Mouse (Mus musculus) liver, embryonic 12.5 days (tissue): Measurements from ENCODE around the gene Prpf40b. TPM values are rescaled to one million over a fixed set of nuclear protein-coding genes. Genes with fewer than 3 reads are reported as not detected.

Experiments used
- ATAC-seq: fragments of 200-750 bp; cut with Nextera tagmentation; 2 replicates; pipeline ENCODE4 v1.8.0; 2017; ENCODE audit warnings: moderate number of reproducible peaks, mild to moderate bottlenecking, moderate library complexity
- H3K27ac ChIP-seq: fragments of 300-500 bp; sonication (generic); 2 replicates; pipeline ENCODE4 v1.5.1; 2016; ENCODE audit warnings: mild to moderate bottlenecking
- H3K27me3 ChIP-seq: fragments of 300-500 bp; sonication (generic); replicated peaks from 2 replicates; pipeline ENCODE4 v1.6.1; 2016; ENCODE audit warnings: mild to moderate bottlenecking, moderate library complexity
- H3K36me3 ChIP-seq: fragments of 300-500 bp; sonication (generic); 2 replicates; pipeline ENCODE4 v1.6.1; 2016; ENCODE audit warnings: mild to moderate bottlenecking, moderate library complexity
- H3K4me1 ChIP-seq: fragments of 300-500 bp; sonication (generic); 2 replicates; pipeline ENCODE4 v1.6.1; 2016
- H3K4me2 ChIP-seq: fragments of 300-500 bp; sonication (generic); 2 replicates; pipeline ENCODE4 v1.6.1; 2016; ENCODE audit warnings: mild to moderate bottlenecking, moderate library complexity
- H3K4me3 ChIP-seq: fragments of 300-500 bp; sonication (generic); 2 replicates; pipeline ENCODE4 v1.5.1; 2016; ENCODE audit warnings: mild to moderate bottlenecking, moderate library complexity
- H3K9ac ChIP-seq: fragments of 300-500 bp; sonication (generic); 2 replicates; pipeline ENCODE4 v1.6.1; 2016; ENCODE audit warnings: mild to moderate bottlenecking, moderate library complexity
- H3K9me3 ChIP-seq: fragments of 300-500 bp; sonication (generic); replicated peaks from 2 replicates; pipeline ENCODE4 v1.6.1; 2016; ENCODE audit warnings: mild to moderate bottlenecking, moderate library complexity
- WGBS: fragments of 180-500 bp; shearing (Covaris S2); methylation state at CpG from one replicate; pipeline ENCODE4 v1.1.7; 2016; ENCODE audit not compliant: insufficient replicate concordance; 5-methylcytosine and 5-hydroxymethylcytosine counted together
- polyA plus RNA-seq: library from polyadenylated mRNA; unstranded; fragments of >200 nt; fragmentation: Nextera tagmentation; extraction: Ambion mirVana; gene quantifications from 2 replicates; pipeline ENCODE4 v1.2.1, GENCODE M21; 2016

The Prpf40b gene
- polyA plus RNA-seq, 1 experiment from 2014 or later, result 15.5 TPM

- Histone ChIP-seq H3K36me3 (peaks cover 83% of the 10 kb centered on the region), H3K4me3 (no peak overlapping the region), H3K27me3 (no peaks in the 10 kb centered on the region), H3K9me3 (no peaks in the 10 kb centered on the region), H3K4me2 (no peak overlapping the region), H3K4me1 (peaks cover 13% of the 10 kb centered on the region), H3K27ac (peak overlapping the region; percentile 47; the same call in 1 of the 2 replicates), H3K9ac (no peak overlapping the region)
- no peak for ATAC-seq
- 68% methylated on average over 10 of the region's 10 CpGs for WGBS
Measured at GRCm38 (mm10) chr15:99320168-99320674, 25.3 kb downstream of the Prpf40b start.

- Histone ChIP-seq H3K4me2 (no peak overlapping the region), H3K36me3 (peaks cover 85% of the 10 kb centered on the region), H3K9ac (no peak overlapping the region), H3K4me1 (peaks cover 13% of the 10 kb centered on the region), H3K27ac (no peak overlapping the region), H3K4me3 (no peak overlapping the region), H3K9me3 (no peaks in the 10 kb centered on the region), H3K27me3 (no peaks in the 10 kb centered on the region)
- no peak for ATAC-seq
- WGBS, result 70% methylated on average over 9 of the region's 9 CpGs
Measured at GRCm38 (mm10) chr15:99320978-99321377, 26.1 kb downstream of the Prpf40b start.

GRCm38 (mm10) chr15:99324151-99324550 lies 29.3 kb downstream of the Prpf40b start:
- Histone ChIP-seq H3K27me3 (no peaks in the 10 kb centered on the region), H3K4me3 (no peak overlapping the region), H3K36me3 (peaks cover 77% of the 10 kb centered on the region), H3K4me2 (no peak overlapping the region), H3K4me1 (peaks cover 3% of the 10 kb centered on the region; the same call in 1 of the 2 replicates), H3K9me3 (no peaks in the 10 kb centered on the region), H3K9ac (no peak overlapping the region), H3K27ac (no peak overlapping the region)
- ATAC-seq, result no peak
- 62% methylated on average over 9 of the region's 9 CpGs for WGBS

- H3K9me3 ChIP-seq, result no peaks in the 10 kb centered on the region
- H3K27ac ChIP-seq, result no peak overlapping the region
- peaks cover 9% of the 10 kb centered on the region; the same call in 1 of the 2 replicates for H3K4me1 ChIP-seq
- H3K4me2 ChIP-seq, result no peak overlapping the region
- no peak overlapping the region for H3K4me3 ChIP-seq
- H3K9ac ChIP-seq, result no peak overlapping the region
- peaks cover 62% of the 10 kb centered on the region for H3K36me3 ChIP-seq
- ATAC-seq, result no peak
- 74% methylated on average over 6 of the region's 6 CpGs for whole genome bisulfite sequencing
- H3K27me3 ChIP-seq, result no peaks in the 10 kb centered on the region
Measured at GRCm38 (mm10) chr15:99325598-99325997, 30.7 kb downstream of the Prpf40b start.

- WGBS, result 21% methylated on average over 2 of the region's 2 CpGs
- Histone ChIP-seq H3K4me1 (peaks cover 17% of the 10 kb centered on the region), H3K9ac (no peak overlapping the region), H3K4me3 (no peak overlapping the region), H3K36me3 (peaks cover 54% of the 10 kb centered on the region), H3K4me2 (no peak overlapping the region), H3K27me3 (no peaks in the 10 kb centered on the region), H3K27ac (no peak overlapping the region), H3K9me3 (no peaks in the 10 kb centered on the region)
- ATAC-seq, result no peak
Measured at GRCm38 (mm10) chr15:99326407-99326806, 31.5 kb downstream of the Prpf40b start.

- no peak for ATAC-seq
- Histone ChIP-seq H3K4me2 (no peak overlapping the region), H3K36me3 (peaks cover 49% of the 10 kb centered on the region), H3K4me3 (no peak overlapping the region), H3K27ac (no peak overlapping the region), H3K9me3 (no peaks in the 10 kb centered on the region), H3K9ac (no peak overlapping the region), H3K27me3 (no peaks in the 10 kb centered on the region), H3K4me1 (peaks cover 22% of the 10 kb centered on the region)
- 46% methylated on average over 1 of the region's 1 CpGs for WGBS
Measured at GRCm38 (mm10) chr15:99326959-99327358, 32.1 kb downstream of the Prpf40b start.

- H3K4me2 ChIP-seq, result no peak overlapping the region
- no peaks in the 10 kb centered on the region for H3K27me3 ChIP-seq
- H3K4me3 ChIP-seq, result no peak overlapping the region
- H3K36me3 ChIP-seq, result peaks cover 44% of the 10 kb centered on the region
- H3K27ac ChIP-seq, result no peak overlapping the region
- no peaks in the 10 kb centered on the region for H3K9me3 ChIP-seq
- no peak for ATAC-seq
- 82% methylated on average over 5 of the region's 5 CpGs for WGBS
- no peak overlapping the region for H3K9ac ChIP-seq
- H3K4me1 ChIP-seq, result peaks cover 33% of the 10 kb centered on the region
Measured at GRCm38 (mm10) chr15:99328011-99328410, 33.1 kb downstream of the Prpf40b start.

GRCm38 (mm10) chr15:99330324-99330723 lies 35.4 kb downstream of the Prpf40b start:
- no peak for ATAC-seq
- H3K4me1 ChIP-seq, result peaks cover 56% of the 10 kb centered on the region
- peaks cover 24% of the 10 kb centered on the region for H3K36me3 ChIP-seq

GRCm38 (mm10) chr15:99331341-99331740 lies 36.5 kb downstream of the Prpf40b start:
- Histone ChIP-seq H3K4me1 (peaks cover 66% of the 10 kb centered on the region), H3K27me3 (no peaks in the 10 kb centered on the region), H3K4me2 (no peak overlapping the region), H3K9ac (no peak overlapping the region), H3K4me3 (no peak overlapping the region), H3K9me3 (no peaks in the 10 kb centered on the region), H3K36me3 (peaks cover 17% of the 10 kb centered on the region), H3K27ac (no peak overlapping the region)
- WGBS, result 87% methylated on average over 5 of the region's 5 CpGs
- ATAC-seq, result no peak

More at GRCm38 (mm10) chr15:99330324-99330723, 35.4 kb downstream of the Prpf40b start:
- Histone ChIP-seq H3K9me3 (no peaks in the 10 kb centered on the region), H3K4me3 (no peak overlapping the region), H3K9ac (no peak overlapping the region), H3K27me3 (no peaks in the 10 kb centered on the region), H3K27ac (no peak overlapping the region), H3K4me2 (no peak overlapping the region)
- WGBS, result 52% methylated on average over 2 of the region's 2 CpGs

- Histone ChIP-seq H3K27ac (peak overlapping the region; percentile 83), H3K4me2 (no peak overlapping the region), H3K36me3 (peaks cover 16% of the 10 kb centered on the region), H3K27me3 (no peaks in the 10 kb centered on the region), H3K9ac (no peak overlapping the region), H3K4me3 (no peak overlapping the region), H3K4me1 (peaks cover 72% of the 10 kb centered on the region), H3K9me3 (no peaks in the 10 kb centered on the region)
- ATAC-seq, result no peak
Measured at GRCm38 (mm10) chr15:99332111-99332510, 37.2 kb downstream of the Prpf40b start.

GRCm38 (mm10) chr15:99332921-99333675 lies 38.2 kb downstream of the Prpf40b start:
- H3K36me3 ChIP-seq, result peaks cover 6% of the 10 kb centered on the region
- peak overlapping the region; percentile 24 for H3K4me2 ChIP-seq
- no peak overlapping the region for H3K4me3 ChIP-seq
- peak; percentile 72 for ATAC-seq
- peak overlapping the region; percentile 83 for H3K27ac ChIP-seq
- H3K9me3 ChIP-seq, result no peaks in the 10 kb centered on the region
- peaks cover 75% of the 10 kb centered on the region for H3K4me1 ChIP-seq
- H3K9ac ChIP-seq, result no peak overlapping the region
- WGBS, result 14% methylated on average over 9 of the region's 9 CpGs
- H3K27me3 ChIP-seq, result no peaks in the 10 kb centered on the region

GRCm38 (mm10) chr15:99333676-99334065 lies 38.8 kb downstream of the Prpf40b start:
- Histone ChIP-seq H3K36me3 (0 out of 2 replicates have a peak, but pooled peaks cover 4% of the 10 kb centered on the region), H3K27me3 (no peaks in the 10 kb centered on the region), H3K4me2 (peak overlapping the region; percentile 24), H3K9me3 (no peaks in the 10 kb centered on the region), H3K27ac (peak overlapping the region; percentile 83), H3K4me3 (no peak overlapping the region), H3K4me1 (peaks cover 75% of the 10 kb centered on the region), H3K9ac (no peak overlapping the region)
- no peak for ATAC-seq
- 72% methylated on average over 3 of the region's 3 CpGs for WGBS
